Comparison of ENCODE assay signal across 8 mouse cellular contexts in the genomic region with DNA sequence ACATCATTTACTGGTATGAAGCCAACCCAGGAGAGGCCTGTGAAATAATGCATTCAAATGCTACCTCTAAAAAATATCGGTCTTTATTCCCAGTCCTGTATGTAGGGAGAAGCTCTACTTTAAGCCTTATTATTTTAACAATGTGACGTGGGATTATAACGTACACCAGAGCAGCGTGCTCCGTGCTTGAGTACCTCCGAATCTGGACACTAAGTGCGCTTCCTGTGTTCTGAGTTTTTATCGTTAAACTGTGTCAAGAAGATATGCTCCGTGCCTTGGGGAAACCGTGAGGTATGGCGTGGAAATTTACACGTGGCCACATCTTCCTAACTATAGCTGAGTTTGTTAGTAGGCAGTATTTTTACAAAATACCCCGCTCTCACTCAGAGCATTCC.
DNase-seq lines count a peak whose midpoint lies in the region; ATAC-seq lines count a peak whose summit lies in the region.

No protein-coding gene starts in this region.

- H3K27me3 ChIP-seq in lung, embryonic 15.5 days = no peaks in the 10 kb centered on the region
- H3K27me3 ChIP-seq in forebrain, embryonic 11.5 days (ENCODE audit: control insufficient read depth, insufficient read depth, low read length) = no peaks in the 10 kb centered on the region
- H3K27me3 ChIP-seq in intestine, embryonic 15.5 days (replicated peaks) = no peaks in the 10 kb centered on the region
- H3K27me3 ChIP-seq in neural tube, embryonic 13.5 days = no peaks in the 10 kb centered on the region

- no peak for ATAC-seq in lung, embryonic 15.5 days (ENCODE audit: borderline replicate concordance, extremely low read depth, low FRiP score, low TSS enrichment)
- ATAC-seq in forebrain, embryonic 11.5 days (replicated peaks; ENCODE audit: low FRiP score) = peak; percentile 8; the same call in 1 of the 2 replicates
- no peak for ATAC-seq in intestine, embryonic 15.5 days
- peak; percentile 34; the same call in 1 of the 2 replicates for ATAC-seq in neural tube, embryonic 13.5 days (ENCODE audit: low read depth)

- H3K9ac ChIP-seq in lung, embryonic 15.5 days = no peak overlapping the region
- no peak overlapping the region for H3K9ac ChIP-seq in forebrain, embryonic 11.5 days (ENCODE audit: low read length)
- no peak overlapping the region for H3K9ac ChIP-seq in intestine, embryonic 15.5 days
- peak overlapping the region; percentile 38 for H3K9ac ChIP-seq in neural tube, embryonic 13.5 days

- no peak overlapping the region for H3K27ac ChIP-seq in lung, embryonic 15.5 days
- peak overlapping the region; percentile 55 for H3K27ac ChIP-seq in forebrain, embryonic 11.5 days (ENCODE audit: low read depth, low read length)
- no peak overlapping the region for H3K27ac ChIP-seq in intestine, embryonic 15.5 days
- peak overlapping the region; percentile 79 for H3K27ac ChIP-seq in neural tube, embryonic 13.5 days (replicated peaks)

- 68% methylated on average over 13 of the region's 13 CpGs for WGBS in lung, embryonic 15.5 days
- WGBS in forebrain, embryonic 11.5 days = 69% methylated on average over 13 of the region's 13 CpGs
- 49% methylated on average over 13 of the region's 13 CpGs for WGBS in intestine, embryonic 15.5 days
- 51% methylated on average over 13 of the region's 13 CpGs for WGBS in neural tube, embryonic 13.5 days

- no peaks in the 10 kb centered on the region for H3K9me3 ChIP-seq in lung, embryonic 15.5 days
- H3K9me3 ChIP-seq in forebrain, embryonic 11.5 days (ENCODE audit: control insufficient read depth, low read length) = no peaks in the 10 kb centered on the region
- H3K9me3 ChIP-seq in intestine, embryonic 15.5 days = no peaks in the 10 kb centered on the region
- H3K9me3 ChIP-seq in neural tube, embryonic 13.5 days = no peaks in the 10 kb centered on the region

- no peaks in the 10 kb centered on the region for H3K4me1 ChIP-seq in lung, embryonic 15.5 days
- peaks cover 5% of the 10 kb centered on the region for H3K4me1 ChIP-seq in forebrain, embryonic 11.5 days (replicated peaks; ENCODE audit: control insufficient read depth, insufficient read depth, low read length)
- H3K4me1 ChIP-seq in intestine, embryonic 15.5 days (replicated peaks) = no peaks in the 10 kb centered on the region
- peaks cover 35% of the 10 kb centered on the region for H3K4me1 ChIP-seq in neural tube, embryonic 13.5 days (replicated peaks)

- no peak for DNase-seq in lung, adult 18-20 months
- no peak for DNase-seq in forebrain, embryonic 11.5 days (ENCODE audit: low spot score)
- DNase-seq in ovary, postnatal 14 days (ENCODE audit: low spot score) = no peak
- no peak for DNase-seq in ovary, postnatal 10 days (ENCODE audit: low spot score)
- no peak for DNase-seq in c-Kit-positive CD71-positive TER-119-positive erythroid progenitor cells, embryonic 14.5 days (ENCODE audit: low spot score)

- H3K36me3 ChIP-seq in lung, embryonic 15.5 days = no peaks in the 10 kb centered on the region
- no peaks in the 10 kb centered on the region for H3K36me3 ChIP-seq in forebrain, embryonic 11.5 days (ENCODE audit: control insufficient read depth, insufficient read depth, low read length)
- H3K36me3 ChIP-seq in intestine, embryonic 15.5 days = no peaks in the 10 kb centered on the region
- H3K36me3 ChIP-seq in neural tube, embryonic 13.5 days = no peaks in the 10 kb centered on the region

- H3K4me2 ChIP-seq in lung, embryonic 15.5 days = peak overlapping the region; percentile 26
- H3K4me2 ChIP-seq in forebrain, embryonic 11.5 days (ENCODE audit: low read depth, low read length, severe bottlenecking) = no peak overlapping the region
- H3K4me2 ChIP-seq in intestine, embryonic 15.5 days (replicated peaks) = peak overlapping the region; percentile 42
- H3K4me2 ChIP-seq in neural tube, embryonic 13.5 days = peak overlapping the region; percentile 33

- H3K4me3 ChIP-seq in lung, embryonic 15.5 days = no peak overlapping the region; the same call in 1 of the 2 replicates
- H3K4me3 ChIP-seq in forebrain, embryonic 11.5 days (ENCODE audit: low read depth, low read length) = no peak overlapping the region
- 0 out of 2 replicates have a peak overlapping the region, but pooled peaks have one; percentile 4 for H3K4me3 ChIP-seq in intestine, embryonic 15.5 days (replicated peaks)
- H3K4me3 ChIP-seq in neural tube, embryonic 13.5 days = no peak overlapping the region

Comparison
In these comparisons a context has a peak if more than half of its experiments do, and no peak if none do; other contexts are left out.
1. ATAC-seq: peak in forebrain, embryonic 11.5 days (single experiment) and neural tube, embryonic 13.5 days (single experiment); none in lung, embryonic 15.5 days (single experiment) and intestine, embryonic 15.5 days (single experiment).
2. H3K27ac ChIP-seq: peak in forebrain, embryonic 11.5 days (single experiment) and neural tube, embryonic 13.5 days (single experiment); none in lung, embryonic 15.5 days (single experiment) and intestine, embryonic 15.5 days (single experiment).